Mouse (Mus musculus) left cerebral cortex, adult 18-20 months (tissue): ENCODE results near the gene Pdgfra. TPM values are rescaled to one million over a fixed set of nuclear protein-coding genes. Genes with fewer than 3 reads are reported as not detected.

Source experiments
- DNase-seq, 2 experiments: peaks; one replicate each; pipeline ENCODE4 v3.0.0; 2021 to 2022; ENCODE audit warnings: low spot score in 2 of 2, mixed read lengths in 1 of 2
- total RNA-seq, 2 experiments: library from RNA; stranded (reverse); gene quantifications; 2 replicates each; pipeline ENCODE4 v1.2.3; 2021

The Pdgfra gene
- total RNA-seq, 2 experiments from 2014 or later = 29.3 to 30.0 TPM

GRCm38 (mm10) chr5:75155281-75155680, 3.2 kb downstream of the Pdgfra start:
- DNase-seq = no peak

GRCm38 (mm10) chr5:75155741-75156553, 3.9 kb downstream of the Pdgfra start:
- DNase-seq = peak; percentile 83

GRCm38 (mm10) chr5:75156554-75157036, 4.5 kb downstream of the Pdgfra start:
- DNase-seq = no peak

GRCm38 (mm10) chr5:75157038-75157437, 4.9 kb downstream of the Pdgfra start:
- peak in 1 of 2 experiments; percentile 59 for DNase-seq

- no peak for DNase-seq
Measured at GRCm38 (mm10) chr5:75160530-75161170, 8.6 kb downstream of the Pdgfra start.

GRCm38 (mm10) chr5:75161586-75161985, 9.5 kb downstream of the Pdgfra start:
- no peak for DNase-seq

GRCm38 (mm10) chr5:75163289-75163951, 11.3 kb downstream of the Pdgfra start:
- no peak for DNase-seq

- no peak for DNase-seq
Measured at GRCm38 (mm10) chr5:75164688-75165087, 12.6 kb downstream of the Pdgfra start.

- no peak for DNase-seq
Measured at GRCm38 (mm10) chr5:75169837-75170236, 17.7 kb downstream of the Pdgfra start.

GRCm38 (mm10) chr5:75171859-75172258, 19.8 kb downstream of the Pdgfra start:
- no peak for DNase-seq

- DNase-seq = no peak
Measured at GRCm38 (mm10) chr5:75179249-75179648, 27.2 kb downstream of the Pdgfra start.

- no peak for DNase-seq
Measured at GRCm38 (mm10) chr5:75179726-75180290, 27.7 kb downstream of the Pdgfra start.

GRCm38 (mm10) chr5:75183653-75184052, 31.6 kb downstream of the Pdgfra start:
- DNase-seq = no peak

GRCm38 (mm10) chr5:75184112-75184511, 32.0 kb downstream of the Pdgfra start:
- DNase-seq = no peak

GRCm38 (mm10) chr5:75184693-75185235, 32.7 kb downstream of the Pdgfra start:
- no peak for DNase-seq

GRCm38 (mm10) chr5:75185584-75185983, 33.5 kb downstream of the Pdgfra start:
- no peak for DNase-seq

GRCm38 (mm10) chr5:75189319-75189987, 37.4 kb downstream of the Pdgfra start:
- DNase-seq = no peak

GRCm38 (mm10) chr5:75193107-75193506, 41.0 kb downstream of the Pdgfra start:
- DNase-seq = no peak

GRCm38 (mm10) chr5:75198413-75198812, 46.3 kb downstream of the Pdgfra start:
- no peak for DNase-seq

GRCm38 (mm10) chr5:75199698-75200365, 47.7 kb downstream of the Pdgfra start:
- no peak for DNase-seq
